Mouse (Mus musculus): ENCODE results near the gene Trmt44. TPM values are rescaled to one million over a fixed set of nuclear protein-coding genes. Genes with fewer than 3 reads are reported as not detected.

Trmt44 gene
- polyA plus RNA-seq, 1 experiment: 7.3 TPM

DNA sequence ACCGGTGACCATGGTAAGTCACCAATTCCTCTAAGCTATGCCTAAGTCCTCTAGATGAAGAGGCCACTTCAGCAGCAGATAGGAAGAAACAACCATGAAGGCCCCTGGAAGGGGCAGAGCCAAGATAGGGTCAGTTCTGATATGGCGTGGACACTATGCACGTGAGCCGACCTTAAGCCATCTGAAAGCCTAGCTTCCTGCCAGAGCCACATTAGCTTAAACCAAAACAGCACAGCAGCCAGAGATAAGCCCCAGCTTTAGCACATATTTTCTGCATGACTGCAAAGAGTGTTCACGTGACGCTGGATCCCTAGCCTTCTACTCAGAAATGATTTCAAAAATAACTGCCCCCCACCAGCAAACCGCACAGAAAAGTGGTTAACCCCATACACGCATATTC is 15.4 kb downstream of the Trmt44 start:
- no peak for DNase-seq (ENCODE audit: low read depth)
- TF ChIP-seq POLR2A (IDR thresholded peaks at IDR 0.05; ENCODE audit: borderline replicate concordance, extremely low read depth, insufficient read depth, insufficient read length, poor library complexity, severe bottlenecking): no peak
- TF ChIP-seq CTCF (IDR thresholded peaks at IDR 0.05; ENCODE audit: borderline replicate concordance, extremely low read depth, insufficient read depth, insufficient read length): no peak

DNA sequence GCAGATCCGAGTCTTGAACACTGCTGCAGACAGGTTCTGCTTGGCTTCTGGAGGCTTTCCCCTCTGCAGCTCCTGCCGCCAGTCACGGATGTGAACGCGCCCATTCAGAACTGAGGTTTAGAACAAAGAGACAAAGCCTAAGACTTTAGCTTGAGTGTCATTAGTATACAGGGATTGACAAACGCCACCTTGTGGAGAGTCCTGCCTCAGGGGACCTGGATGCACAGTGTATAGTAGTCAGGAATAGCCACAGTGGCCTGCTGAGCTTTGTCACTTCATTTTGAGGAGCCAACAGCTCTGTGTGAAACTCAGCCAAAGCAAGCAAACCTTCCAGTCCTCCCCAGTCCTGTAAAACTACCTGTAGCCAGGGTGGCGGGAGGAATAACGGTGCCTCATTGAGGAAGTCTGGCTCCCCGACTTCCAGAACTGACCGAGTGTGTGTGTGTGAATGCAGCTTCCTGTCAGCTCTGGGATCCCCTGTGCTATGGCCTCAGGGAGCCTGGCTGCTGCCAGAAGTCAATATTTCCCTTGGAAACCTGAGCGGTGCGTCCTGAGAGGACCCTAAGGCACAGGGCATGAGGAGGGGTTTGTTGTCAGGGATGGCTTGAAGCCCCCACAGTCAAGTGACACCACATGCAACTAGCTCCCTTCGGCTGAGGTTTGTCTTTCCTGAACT is 16.8 kb downstream of the Trmt44 start:
- DNase-seq (ENCODE audit: low read depth): peak; percentile 35
- peak; percentile 41; the same call in 1 of the 2 replicates for TF ChIP-seq CTCF (IDR thresholded peaks at IDR 0.05; ENCODE audit: borderline replicate concordance, extremely low read depth, insufficient read depth, insufficient read length)
- no peak for TF ChIP-seq POLR2A (IDR thresholded peaks at IDR 0.05; ENCODE audit: borderline replicate concordance, extremely low read depth, insufficient read depth, insufficient read length, poor library complexity, severe bottlenecking)

DNA sequence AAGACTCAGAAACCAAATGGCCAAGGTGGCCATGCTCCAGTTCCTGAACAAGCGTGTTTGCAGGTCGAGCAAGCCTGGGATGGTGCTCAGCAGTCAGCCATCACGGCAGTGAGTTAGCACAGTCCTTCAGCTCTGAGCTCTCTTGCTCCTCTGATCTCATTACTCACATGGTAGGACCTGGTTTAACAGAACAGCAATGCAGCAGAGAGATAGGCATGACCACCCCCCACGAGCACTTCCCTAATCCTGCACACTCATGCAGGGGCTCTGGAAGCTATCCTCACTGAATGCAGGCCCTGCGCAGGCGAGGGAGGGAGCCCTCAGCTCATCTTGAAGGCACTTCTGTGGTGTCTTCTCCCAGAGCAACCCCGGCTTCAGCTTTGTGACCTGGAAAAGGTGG is 18.5 kb downstream of the Trmt44 start:
- DNase-seq (ENCODE audit: low read depth): no peak
- TF ChIP-seq CTCF (IDR thresholded peaks at IDR 0.05; ENCODE audit: borderline replicate concordance, extremely low read depth, insufficient read depth, insufficient read length): no peak
- TF ChIP-seq POLR2A (IDR thresholded peaks at IDR 0.05; ENCODE audit: borderline replicate concordance, extremely low read depth, insufficient read depth, insufficient read length, poor library complexity, severe bottlenecking): no peak

DNA sequence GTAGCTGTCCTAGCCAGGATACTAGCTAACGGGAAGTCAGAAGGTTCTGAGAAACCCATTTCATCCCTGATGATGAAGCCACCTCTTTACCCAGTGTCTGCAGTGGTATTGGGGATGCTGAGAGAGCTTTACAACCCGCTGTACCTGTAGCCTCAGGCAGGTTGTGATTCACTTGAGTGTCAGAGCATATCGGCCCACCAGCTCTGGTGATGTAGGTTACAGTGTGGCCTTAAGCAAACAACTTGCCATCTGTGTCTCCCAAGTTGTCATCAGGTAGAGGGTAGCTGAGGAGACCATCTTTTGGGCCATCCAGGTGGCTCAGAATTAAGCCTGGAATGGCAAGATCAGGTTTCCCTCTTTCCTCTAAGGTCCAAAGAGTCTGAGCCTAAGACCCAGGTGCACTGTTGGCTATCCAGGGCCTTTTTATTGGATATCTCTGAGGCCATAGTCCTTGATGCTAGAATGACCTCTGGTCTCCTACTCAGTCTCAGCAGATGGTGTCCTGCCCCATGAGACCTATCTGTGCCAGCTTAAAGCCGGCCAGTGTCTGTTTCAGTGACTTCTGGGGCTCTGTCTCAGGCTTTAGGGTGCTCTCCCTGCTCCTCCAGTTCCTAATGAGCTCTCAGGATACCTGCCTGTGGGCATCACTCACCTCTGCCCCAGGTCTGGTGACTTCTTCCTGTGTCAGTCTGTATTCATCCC is 21.9 kb downstream of the Trmt44 start:
- no peak for TF ChIP-seq POLR2A (IDR thresholded peaks at IDR 0.05; ENCODE audit: borderline replicate concordance, extremely low read depth, insufficient read depth, insufficient read length, poor library complexity, severe bottlenecking)
- no peak for TF ChIP-seq CTCF (IDR thresholded peaks at IDR 0.05; ENCODE audit: borderline replicate concordance, extremely low read depth, insufficient read depth, insufficient read length)
- DNase-seq (ENCODE audit: low read depth): no peak

DNA sequence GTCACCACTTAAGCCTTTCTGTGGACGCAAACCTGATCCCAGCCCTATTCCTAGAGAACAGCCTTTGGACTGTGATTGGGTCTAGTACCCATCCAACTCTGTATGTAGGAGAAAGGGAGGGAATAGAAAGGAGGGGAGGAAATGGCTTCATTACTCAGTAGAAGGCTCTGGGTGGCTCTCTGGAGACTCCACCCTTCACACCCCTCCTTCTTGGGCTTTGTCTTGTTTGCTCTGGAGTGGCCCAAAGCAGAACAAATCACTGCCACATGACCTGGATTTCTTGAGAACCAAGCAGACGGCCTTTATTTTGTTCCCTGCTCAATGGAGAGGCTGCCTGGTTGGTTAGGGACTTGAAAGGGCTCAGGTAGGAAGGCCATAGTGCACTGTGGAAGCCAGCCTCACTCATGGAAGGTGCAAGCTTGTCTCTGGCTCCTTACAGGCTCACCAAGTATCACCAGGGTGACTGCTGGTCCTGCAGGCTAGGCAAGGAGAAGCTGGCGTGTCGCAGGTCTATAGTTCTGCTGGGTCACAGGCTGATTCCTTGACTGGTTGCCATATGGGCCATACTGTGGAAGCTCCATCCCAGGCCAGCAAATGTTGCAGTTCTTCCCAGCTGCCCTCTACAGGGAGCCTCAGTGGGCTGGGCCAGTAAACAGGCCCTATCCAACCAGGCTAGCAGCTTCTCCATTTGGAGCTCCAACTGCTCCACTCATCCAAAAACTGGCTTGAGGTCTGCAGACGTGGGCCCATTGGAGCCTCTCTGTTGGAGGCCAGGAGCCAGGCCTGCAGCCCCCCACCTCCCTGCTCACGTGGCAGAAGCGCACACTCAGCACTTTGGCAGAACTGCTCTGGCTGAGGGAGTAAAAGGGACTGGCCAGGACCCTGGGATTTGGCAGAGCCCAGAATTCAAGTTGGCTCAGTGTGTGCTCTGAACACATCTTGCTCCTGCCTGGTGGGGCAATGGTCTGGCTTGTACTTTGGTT is 22.7 kb downstream of the Trmt44 start:
- peak; percentile 19 for DNase-seq (ENCODE audit: low read depth)
- TF ChIP-seq POLR2A (IDR thresholded peaks at IDR 0.05; ENCODE audit: borderline replicate concordance, extremely low read depth, insufficient read depth, insufficient read length, poor library complexity, severe bottlenecking) (no peak), CTCF (IDR thresholded peaks at IDR 0.05; ENCODE audit: borderline replicate concordance, extremely low read depth, insufficient read depth, insufficient read length) (no peak)

DNA sequence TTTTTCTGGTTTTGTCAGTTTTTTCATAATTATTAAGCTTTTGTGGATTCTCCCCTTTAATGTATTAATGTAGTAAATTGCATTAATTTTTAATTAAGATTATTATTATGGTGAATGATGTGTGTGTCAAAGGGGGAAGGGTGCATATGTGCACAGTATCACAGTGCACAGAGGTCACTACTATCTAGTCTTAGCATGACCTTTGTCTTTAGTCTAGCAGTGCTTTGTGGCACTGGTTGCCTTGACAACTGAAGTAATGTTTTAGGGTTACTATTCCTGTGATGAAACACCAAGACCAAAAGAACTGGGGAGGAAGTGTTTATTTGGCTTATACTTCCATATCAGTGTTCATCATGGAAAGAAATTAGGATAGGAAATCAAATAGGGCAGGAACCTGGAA is 28.7 kb downstream of the Trmt44 start:
- DNase-seq (ENCODE audit: low read depth): no peak
- TF ChIP-seq POLR2A (IDR thresholded peaks at IDR 0.05; ENCODE audit: borderline replicate concordance, extremely low read depth, insufficient read depth, insufficient read length, poor library complexity, severe bottlenecking): no peak
- no peak for TF ChIP-seq CTCF (IDR thresholded peaks at IDR 0.05; ENCODE audit: borderline replicate concordance, extremely low read depth, insufficient read depth, insufficient read length)

DNA sequence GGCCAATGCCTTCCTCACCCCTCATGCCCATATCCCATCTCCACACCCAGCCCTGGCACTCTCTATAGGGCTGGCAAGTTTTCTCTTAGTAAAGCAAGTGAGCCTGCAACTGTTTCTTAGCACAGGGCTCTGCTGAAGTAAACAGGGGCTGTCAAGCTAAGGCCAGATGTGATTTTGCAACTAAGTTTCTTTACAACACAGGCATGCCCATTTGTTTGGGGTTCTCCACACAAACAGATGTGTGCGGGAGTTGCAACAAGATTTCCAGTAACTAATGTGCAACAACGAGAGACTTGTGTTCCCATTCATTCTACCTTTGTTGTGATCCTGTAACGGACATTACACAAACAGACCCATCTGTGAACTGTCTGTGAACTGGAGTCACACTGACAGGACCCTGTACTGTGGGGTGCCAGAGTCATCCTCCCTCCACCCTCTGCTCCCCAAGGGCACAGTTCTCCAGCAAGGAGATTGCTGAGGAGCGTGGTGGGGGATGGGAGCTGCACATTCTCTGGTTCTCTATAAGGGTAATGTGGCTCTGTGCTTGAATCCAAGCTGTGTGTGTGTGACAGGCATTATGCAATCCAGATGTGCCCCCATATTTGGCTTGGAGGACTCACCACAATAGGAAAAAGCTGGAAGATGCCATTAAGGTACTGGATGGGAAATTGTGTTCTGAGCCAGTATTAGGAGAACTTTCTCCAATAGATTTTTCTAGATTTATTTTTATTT is 33.6 kb downstream of the Trmt44 start:
- TF ChIP-seq CTCF (IDR thresholded peaks at IDR 0.05; ENCODE audit: borderline replicate concordance, extremely low read depth, insufficient read depth, insufficient read length) (no peak), POLR2A (IDR thresholded peaks at IDR 0.05; ENCODE audit: borderline replicate concordance, extremely low read depth, insufficient read depth, insufficient read length, poor library complexity, severe bottlenecking) (no peak)
- no peak for DNase-seq (ENCODE audit: low read depth)

DNA sequence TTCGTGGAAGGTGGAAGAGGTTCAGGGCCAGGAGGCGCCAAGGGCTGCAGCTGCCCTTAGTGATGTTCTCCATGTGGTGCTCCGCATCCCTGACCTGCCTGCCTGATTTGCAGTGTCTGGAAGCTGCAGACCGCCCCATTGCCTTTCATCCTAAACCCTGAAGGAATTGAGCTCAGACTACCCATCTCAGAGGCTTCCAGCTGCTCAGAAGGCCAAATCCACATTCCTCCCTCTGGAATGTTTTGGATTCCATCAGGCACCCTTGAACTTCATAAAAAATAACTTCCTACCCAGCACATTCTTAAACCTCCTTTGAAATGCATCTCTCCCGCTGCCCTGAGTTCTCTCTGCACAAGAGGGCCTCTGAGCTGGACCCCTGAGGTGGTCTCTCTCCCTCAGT is 34.3 kb downstream of the Trmt44 start:
- TF ChIP-seq POLR2A (IDR thresholded peaks at IDR 0.05; ENCODE audit: borderline replicate concordance, extremely low read depth, insufficient read depth, insufficient read length, poor library complexity, severe bottlenecking) (no peak), CTCF (IDR thresholded peaks at IDR 0.05; ENCODE audit: borderline replicate concordance, extremely low read depth, insufficient read depth, insufficient read length) (no peak)
- no peak for DNase-seq (ENCODE audit: low read depth)

DNA sequence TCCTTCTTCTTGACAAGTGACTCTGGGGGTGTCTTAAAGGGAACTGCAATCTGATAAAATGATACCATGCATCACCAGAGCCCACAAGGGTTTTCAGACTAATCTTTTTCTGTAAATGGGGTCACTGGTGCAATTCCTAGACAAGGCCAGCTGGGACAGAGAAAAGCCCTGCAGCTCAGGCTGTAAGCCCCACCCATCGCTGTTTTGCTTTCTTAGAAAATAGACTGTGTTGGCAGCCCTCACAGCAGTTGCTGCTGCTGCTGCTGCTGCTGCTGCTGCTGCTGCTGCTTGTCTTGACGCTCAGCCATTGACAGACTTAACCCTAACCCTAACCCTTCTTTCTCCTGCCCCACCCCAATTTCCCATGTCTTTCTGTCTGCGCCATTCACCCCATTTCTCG is 35.3 kb downstream of the Trmt44 start:
- peak; percentile 21 for DNase-seq (ENCODE audit: low read depth)
- no peak for TF ChIP-seq CTCF (IDR thresholded peaks at IDR 0.05; ENCODE audit: borderline replicate concordance, extremely low read depth, insufficient read depth, insufficient read length)
- TF ChIP-seq POLR2A (IDR thresholded peaks at IDR 0.05; ENCODE audit: borderline replicate concordance, extremely low read depth, insufficient read depth, insufficient read length, poor library complexity, severe bottlenecking): no peak

DNA sequence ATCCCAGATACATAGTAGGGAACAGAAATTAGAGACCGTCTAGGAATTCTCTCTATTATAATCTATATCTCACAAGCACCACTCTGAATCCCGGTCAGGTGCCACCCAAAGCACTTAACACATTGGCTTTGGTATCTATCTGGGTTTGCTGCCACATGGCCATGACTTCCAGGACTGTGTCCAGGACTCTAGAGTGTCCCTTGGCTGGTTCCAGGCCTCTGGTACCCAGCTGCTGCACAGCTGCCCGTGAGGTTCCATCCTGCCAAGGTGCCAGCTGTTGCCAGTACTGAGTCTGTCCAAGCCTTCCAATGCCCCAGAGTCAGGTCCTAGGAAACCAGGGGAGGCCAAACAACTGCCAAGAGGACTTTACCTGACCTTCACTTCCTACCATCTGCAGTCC is 36.8 kb downstream of the Trmt44 start:
- TF ChIP-seq POLR2A (IDR thresholded peaks at IDR 0.05; ENCODE audit: borderline replicate concordance, extremely low read depth, insufficient read depth, insufficient read length, poor library complexity, severe bottlenecking) (no peak), CTCF (IDR thresholded peaks at IDR 0.05; ENCODE audit: borderline replicate concordance, extremely low read depth, insufficient read depth, insufficient read length) (no peak)
- no peak for DNase-seq (ENCODE audit: low read depth)

Data from brain, embryonic 14.5 days (tissue).